Comparison of ENCODE assay signal across 8 mouse cellular contexts in genomic region chr1:135132473-135132872, GRCm38 (mm10). TPM values are rescaled to one million over a fixed set of nuclear protein-coding genes. Genes with fewer than 3 reads are reported as not detected.
A peak's percentile ranks its signal among the peaks of the same experiment; 100 is the strongest.
DNase-seq lines count a peak whose midpoint lies in the region; ATAC-seq and TF ChIP-seq lines count a peak whose summit lies in the region.

Gene Ptpn7, plus strand, starts transcription at chr1:135132700.

- DNase-seq in left cerebral cortex, adult 2 months (ENCODE audit: extremely low spot score in 1 of 2, low spot score in 2 of 2): peak in 1 of 2 experiments; percentile 60
- DNase-seq in left cerebral cortex, adult 18-20 months (ENCODE audit: low spot score in 2 of 2): no peak
- DNase-seq in MEL-GATA-1-ER (ENCODE audit: extremely low read depth, low read depth): peak; percentile 83
- peak; percentile 67 for DNase-seq in cerebellum, adult 8-10 months
- peak; percentile 33 to 46 for DNase-seq in layer of hippocampus, postnatal 14 days (ENCODE audit: low spot score in 2 of 2)
- DNase-seq in monocyte, adult 2 months (ENCODE audit: low read depth in 1 of 2, low spot score in 2 of 2): peak; percentile 70 to 85
- DNase-seq in thymus, postnatal 0 days (ENCODE audit: low spot score): peak; percentile 93

- no peak within 1 kb of the TSS for H3K4me2 ChIP-seq in heart, embryonic 12.5 days

- H3K9ac ChIP-seq in heart, embryonic 12.5 days: no peak within 1 kb of the TSS

- H3K9me3 ChIP-seq in heart, embryonic 12.5 days (replicated peaks): no peaks in the 10 kb centered on the region

- no peaks in the 10 kb centered on the region for H3K36me3 ChIP-seq in heart, embryonic 12.5 days

- H3K27me3 ChIP-seq in heart, embryonic 12.5 days (replicated peaks): peaks cover 50% of the 10 kb centered on the region

- no peak within 1 kb of the TSS for H3K27ac ChIP-seq in left cerebral cortex, adult 2 months
- no peak within 1 kb of the TSS for H3K27ac ChIP-seq in heart, embryonic 12.5 days (ENCODE audit: poor library complexity, severe bottlenecking)

- peak; percentile 14; the same call in 1 of the 2 replicates for ATAC-seq in heart, embryonic 12.5 days (ENCODE audit: insufficient number of reproducible peaks, low FRiP score)

- no peak within 1 kb of the TSS for H3K4me3 ChIP-seq in left cerebral cortex, adult 2 months
- H3K4me3 ChIP-seq in heart, embryonic 12.5 days: no peak within 1 kb of the TSS

- WGBS in heart, embryonic 12.5 days: 12% methylated on average over 10 of the region's 10 CpGs

- H3K4me1 ChIP-seq in heart, embryonic 12.5 days (replicated peaks): peaks cover 24% of the 10 kb centered on the region

- intact Hi-C loops in left cerebral cortex, adult 2 months (cut with DNase I): no loop called here

- peak; percentile 59 for TF ChIP-seq CTCF in left cerebral cortex, adult 2 months (IDR thresholded peaks at IDR 0.05)

RNA-seq across cellular contexts. Expression of gene Ptpn7, which starts in this region (rescaled TPM):
- under 1 TPM; 0.09 to 0.37 TPM for total RNA-seq in left cerebral cortex, adult 2 months (2021)
- total RNA-seq in left cerebral cortex, adult 18-20 months (2021): under 1 TPM; 0.45 to 0.91 TPM
- 1.0 and 1.4 TPM in 2 replicates for polyA plus RNA-seq in heart, embryonic 12.5 days (2016; fragmentation: Nextera tagmentation; extraction: Ambion mirVana)
- total RNA-seq in layer of hippocampus, postnatal 14 days (2021): not detected
- polyA plus RNA-seq in thymus, postnatal 0 days (2015; fragmentation: Nextera tagmentation; extraction: Ambion mirVana): 108 and 118 TPM in 2 replicates

Comparison
In these comparisons a context has a peak if more than half of its experiments do, and no peak if none do; other contexts are left out.
1. RNA of gene Ptpn7 (polyA plus RNA-seq): 108 to 118 TPM in thymus, postnatal 0 days; 1.0 to 1.4 TPM in heart, embryonic 12.5 days; every median in the first group is over 10 times any median in the second.
2. Peak in DNase-seq in layer of hippocampus, postnatal 14 days; RNA of the gene not detected or under 1 TPM.
3. DNase-seq: peak in MEL-GATA-1-ER (single experiment), cerebellum, adult 8-10 months (single experiment), monocyte, adult 2 months (2 of 2) and thymus, postnatal 0 days (single experiment); none in left cerebral cortex, adult 18-20 months (0 of 2).